Comparison of ENCODE assay signal across 7 mouse cellular contexts in the genomic region with DNA sequence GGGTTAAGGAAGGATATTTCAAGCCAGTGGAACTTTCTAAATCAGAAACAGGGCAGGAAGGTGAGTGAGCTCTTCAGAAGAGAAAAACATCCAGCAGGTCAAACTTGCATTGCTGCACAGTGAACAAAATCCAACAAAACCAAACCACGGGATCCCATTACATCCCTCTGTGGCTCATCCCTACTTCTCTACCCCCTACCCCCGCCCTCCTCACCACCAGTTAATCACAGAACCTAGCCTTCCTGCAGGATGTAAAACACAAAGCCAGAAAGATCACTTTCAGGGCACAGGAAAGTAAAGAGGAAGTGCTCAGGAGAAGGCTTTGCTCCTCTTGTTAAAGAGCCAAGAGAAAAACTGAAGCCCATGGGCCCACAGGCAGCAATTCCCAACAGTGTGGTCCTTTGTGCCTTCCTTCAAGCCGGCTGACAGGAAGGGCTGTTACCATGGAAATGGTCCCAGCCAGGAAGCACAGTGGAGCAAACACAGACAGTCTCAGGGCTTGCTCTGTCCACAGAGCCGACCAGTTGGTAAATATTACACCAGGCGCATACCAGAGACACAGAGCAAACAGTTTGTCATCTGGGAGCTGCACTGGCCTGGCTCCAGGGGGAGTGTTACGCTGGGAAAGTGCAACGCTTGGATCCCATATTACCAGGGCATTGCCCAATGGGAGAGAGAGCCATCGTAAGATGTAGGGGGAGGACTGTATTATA.
DNase-seq lines count a peak whose midpoint lies in the region; ATAC-seq lines count a peak whose summit lies in the region.

No protein-coding gene starts in this region.

- intact Hi-C loops in gastrocnemius, postnatal 14 days (cut with DNase I; ENCODE audit: low total_unique reads) = no loop called here

- no peaks in the 10 kb centered on the region for H3K4me1 ChIP-seq in brown adipose tissue, adult 24 weeks (ENCODE audit: control insufficient read depth, insufficient read depth, insufficient read length, low read length)
- H3K4me1 ChIP-seq in hindbrain, embryonic 16.5 days (ENCODE audit: control insufficient read depth, insufficient read depth, low read depth, low read length) = peaks cover 2% of the 10 kb centered on the region; the same call in 1 of the 2 replicates
- no peaks in the 10 kb centered on the region for H3K4me1 ChIP-seq in liver, embryonic 11.5 days (replicated peaks; ENCODE audit: control insufficient read depth, insufficient read depth, low read length)
- H3K4me1 ChIP-seq in neural tube, embryonic 12.5 days = peaks cover 6% of the 10 kb centered on the region; the same call in 1 of the 2 replicates

- H3K9ac ChIP-seq in hindbrain, embryonic 16.5 days (ENCODE audit: low read depth, low read length) = no peak overlapping the region
- H3K9ac ChIP-seq in liver, embryonic 11.5 days (ENCODE audit: low read depth, low read length) = no peak overlapping the region
- H3K9ac ChIP-seq in neural tube, embryonic 12.5 days = no peak overlapping the region

- H3K27me3 ChIP-seq in hindbrain, embryonic 16.5 days (replicated peaks; ENCODE audit: control insufficient read depth, insufficient read depth, low read length) = no peaks in the 10 kb centered on the region
- no peaks in the 10 kb centered on the region for H3K27me3 ChIP-seq in liver, embryonic 11.5 days (replicated peaks; ENCODE audit: control insufficient read depth, insufficient read depth, low read length)
- H3K27me3 ChIP-seq in neural tube, embryonic 12.5 days (replicated peaks) = no peaks in the 10 kb centered on the region

- ATAC-seq in hindbrain, embryonic 16.5 days = peak; percentile 97
- ATAC-seq in liver, embryonic 11.5 days (replicated peaks; ENCODE audit: low FRiP score) = peak; percentile 89
- ATAC-seq in neural tube, embryonic 12.5 days (ENCODE audit: low FRiP score, low read depth) = peak; percentile 81

- WGBS in hindbrain, embryonic 16.5 days = 30% methylated on average over 8 of the region's 8 CpGs
- 32% methylated on average over 8 of the region's 8 CpGs for WGBS in liver, embryonic 11.5 days
- WGBS in neural tube, embryonic 12.5 days = 45% methylated on average over 8 of the region's 8 CpGs

- no peaks in the 10 kb centered on the region for H3K9me3 ChIP-seq in hindbrain, embryonic 16.5 days (ENCODE audit: control insufficient read depth, low read length)
- no peaks in the 10 kb centered on the region for H3K9me3 ChIP-seq in liver, embryonic 11.5 days (ENCODE audit: control insufficient read depth, low read length)
- no peaks in the 10 kb centered on the region for H3K9me3 ChIP-seq in neural tube, embryonic 12.5 days

- H3K27ac ChIP-seq in brown adipose tissue, adult 24 weeks (replicated peaks; ENCODE audit: low read depth, low read length) = peak overlapping the region; percentile 50
- H3K27ac ChIP-seq in hindbrain, embryonic 16.5 days (ENCODE audit: low read depth, low read length) = peak overlapping the region; percentile 66
- H3K27ac ChIP-seq in liver, embryonic 11.5 days (ENCODE audit: low read depth, low read length) = no peak overlapping the region
- no peak overlapping the region for H3K27ac ChIP-seq in neural tube, embryonic 12.5 days

- H3K4me2 ChIP-seq in hindbrain, embryonic 16.5 days (ENCODE audit: low read length) = no peak overlapping the region
- no peak overlapping the region for H3K4me2 ChIP-seq in liver, embryonic 11.5 days
- H3K4me2 ChIP-seq in neural tube, embryonic 12.5 days (replicated peaks) = no peak overlapping the region

- H3K4me3 ChIP-seq in brown adipose tissue, adult 24 weeks (ENCODE audit: insufficient read depth, low read depth, low read length) = no peak overlapping the region
- no peak overlapping the region for H3K4me3 ChIP-seq in hindbrain, embryonic 16.5 days (ENCODE audit: low read length)
- no peak overlapping the region for H3K4me3 ChIP-seq in liver, embryonic 11.5 days (ENCODE audit: low read depth, low read length)
- no peak overlapping the region for H3K4me3 ChIP-seq in neural tube, embryonic 12.5 days

- peak; percentile 38 for DNase-seq in ZHBTc4 (ENCODE audit: low read depth, low spot score)
- DNase-seq in gastrocnemius, postnatal 14 days = peak; percentile 47
- DNase-seq in liver, embryonic 11.5 days (ENCODE audit: low spot score) = peak; percentile 33
- DNase-seq in spleen, adult 18-20 months = no peak

- H3K36me3 ChIP-seq in hindbrain, embryonic 16.5 days (ENCODE audit: control insufficient read depth, insufficient read depth, low read length) = no peaks in the 10 kb centered on the region
- H3K36me3 ChIP-seq in liver, embryonic 11.5 days (ENCODE audit: control insufficient read depth, insufficient read depth, low read length) = no peaks in the 10 kb centered on the region
- no peaks in the 10 kb centered on the region for H3K36me3 ChIP-seq in neural tube, embryonic 12.5 days

Comparison
In these comparisons a context has a peak if more than half of its experiments do, and no peak if none do; other contexts are left out.
1. DNase-seq: peak in ZHBTc4 (single experiment), gastrocnemius, postnatal 14 days (single experiment) and liver, embryonic 11.5 days (single experiment); none in spleen, adult 18-20 months (0 of 2).
2. H3K27ac ChIP-seq: peak in brown adipose tissue, adult 24 weeks (single experiment) and hindbrain, embryonic 16.5 days (single experiment); none in liver, embryonic 11.5 days (single experiment) and neural tube, embryonic 12.5 days (single experiment).
3. Peak in every context shown above with its lines, with median percentiles within 50 percentile points of each other: ATAC-seq.